8 mouse cellular contexts compared by ENCODE assay signal in the genomic region with DNA sequence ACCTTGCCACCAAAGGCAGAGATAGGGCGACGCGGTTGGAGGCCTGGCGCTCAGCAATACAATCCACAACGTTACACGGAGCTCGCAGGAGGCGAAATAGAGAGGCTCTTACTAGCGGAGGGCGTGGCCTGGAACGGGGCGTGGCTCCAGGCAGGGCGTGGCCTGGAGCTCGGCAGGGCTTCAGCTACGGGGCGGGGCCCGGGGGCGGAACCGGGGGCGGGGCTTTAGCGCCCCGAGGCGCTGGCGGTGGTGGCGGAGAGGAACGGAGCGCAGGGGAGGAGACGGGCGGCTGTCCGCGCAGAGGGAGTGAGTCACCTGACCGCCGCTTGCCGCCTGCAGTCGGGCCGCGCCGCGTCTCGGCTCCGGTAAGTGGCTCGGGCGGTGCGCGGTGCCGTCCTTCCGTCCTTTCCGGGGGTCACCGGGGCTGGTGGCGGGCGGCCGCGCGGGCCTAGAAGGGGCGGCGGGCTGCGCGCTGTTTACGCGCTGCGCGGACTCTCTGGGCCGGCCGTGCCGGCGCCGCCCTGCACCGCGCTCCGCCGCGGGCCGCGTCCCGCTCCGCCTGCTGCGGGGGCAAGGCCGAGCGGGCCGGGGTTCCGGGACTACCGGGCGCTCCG. TPM values are rescaled to one million over a fixed set of nuclear protein-coding genes. Genes with fewer than 3 reads are reported as not detected.
DNase-seq lines count a peak whose midpoint lies in the region; ATAC-seq and TF ChIP-seq lines count a peak whose summit lies in the region.

A gene (plus strand): TSS at position 254 of the 614 bp plus-strand sequence.

- under 1% methylated on average over 75 of the region's 84 CpGs for WGBS in hindbrain, embryonic 13.5 days

- CTCF ChIA-PET in Patski (lab: Charles Lee) = interaction anchor here (0.9 to 2.2 kb wide), 2 partner anchors 48 to 194 kb away, joined by 3 to 5 read pairs; no protein-coding TSS in a partner anchor

- H3K4me3 ChIP-seq in hindbrain, embryonic 13.5 days = peak within 1 kb of the TSS; percentile 80

- in situ Hi-C loops in Patski (cut with MboI; ENCODE audit: low pct_unique_long_range_greater_than_20kb) = no loop called here

- H3K4me1 ChIP-seq in hindbrain, embryonic 13.5 days (replicated peaks) = peaks cover 36% of the 10 kb centered on the region

- peak; percentile 58 for DNase-seq in Patski (ENCODE audit: low read depth, low spot score)
- DNase-seq in cerebellum, postnatal 10 days = peak; percentile 96 to 98
- DNase-seq in frontal cortex, postnatal 14 days (ENCODE audit: low spot score in 2 of 2) = peak; percentile 80 to 85
- peak; percentile 81 for DNase-seq in left cerebral cortex, adult 11 months (ENCODE audit: low spot score)
- DNase-seq in lung, postnatal 4 days = peak; percentile 96 to 97
- DNase-seq in retina, postnatal 7 days (ENCODE audit: low read depth, low spot score) = peak; percentile 86
- DNase-seq in urinary bladder, adult 2 months (ENCODE audit: low spot score) = peak; percentile 90

- H3K36me3 ChIP-seq in hindbrain, embryonic 13.5 days = no peaks in the 10 kb centered on the region

- ATAC-seq in Patski = peak; percentile 93
- ATAC-seq in hindbrain, embryonic 13.5 days (ENCODE audit: low FRiP score) = peak; percentile 94

- peak within 1 kb of the TSS; percentile 96 for H3K27ac ChIP-seq in hindbrain, embryonic 13.5 days

- H3K9ac ChIP-seq in hindbrain, embryonic 13.5 days = peak within 1 kb of the TSS; percentile 99

- peak within 1 kb of the TSS; percentile 71 for H3K4me2 ChIP-seq in hindbrain, embryonic 13.5 days

- no peaks in the 10 kb centered on the region for H3K27me3 ChIP-seq in Patski
- H3K27me3 ChIP-seq in hindbrain, embryonic 13.5 days = no peaks in the 10 kb centered on the region

- TF ChIP-seq CTCF in Patski (IDR thresholded peaks at IDR 0.05) = no peak

- POLR2A ChIA-PET in Patski (lab: Charles Lee) = interaction anchor here (0.7 kb wide), 1 partner anchor 288 kb away, joined by 3 read pairs; no protein-coding TSS in a partner anchor

- no peaks in the 10 kb centered on the region for H3K9me3 ChIP-seq in hindbrain, embryonic 13.5 days

RNA-seq across cellular contexts. Expression of the gene that starts here (rescaled TPM):
- polyA plus RNA-seq in Patski (2021) = 12.9 TPM
- polyA plus RNA-seq in hindbrain, embryonic 13.5 days (2015; fragmentation: Nextera tagmentation; extraction: Ambion mirVana) = 26.1 and 26.6 TPM in 2 replicates
- polyA plus RNA-seq in urinary bladder, adult 2 months (2012; rRNA removed) = 6.8 and 8.9 TPM in 2 replicates

Comparison
In these comparisons a context has a peak if more than half of its experiments do, and no peak if none do; other contexts are left out.
1. Peak in every context shown above with its lines: DNase-seq, ATAC-seq, H3K4me3 ChIP-seq and H3K27ac ChIP-seq.